ENCODE assay signal across 19 mouse cellular contexts in the genomic region with DNA sequence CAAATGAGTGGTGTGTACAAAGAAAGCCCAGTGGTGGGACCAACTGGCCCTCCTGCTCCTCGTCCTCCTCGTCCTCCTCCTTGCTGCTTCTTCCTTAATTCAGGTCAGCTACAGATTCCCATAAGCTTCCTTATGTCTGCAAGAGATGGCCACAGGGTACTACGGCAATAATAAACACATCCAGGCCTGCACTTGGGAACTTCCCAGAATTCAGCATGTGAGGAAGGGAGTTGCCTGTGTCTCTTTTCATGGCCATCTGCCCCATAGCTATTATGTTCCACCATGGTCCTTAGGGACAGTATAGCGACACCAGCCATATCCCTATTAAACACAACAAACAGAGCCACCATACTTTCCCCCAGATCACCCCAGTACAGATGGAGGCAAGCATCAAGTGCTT. TPM values are rescaled to one million over a fixed set of nuclear protein-coding genes. Genes with fewer than 3 reads are reported as not detected.
DNase-seq lines count a peak whose midpoint lies in the region; ATAC-seq lines count a peak whose summit lies in the region.
"Had no signal": no experiment of that assay in that cellular context is flagged by ENCODE, and none has a peak within 500 bp of the region (broad histone marks: within the 10 kb centered on the region; RNA-seq: fewer than 3 reads in every experiment).

No protein-coding gene starts in this region.

- 0 out of 2 replicates have a peak overlapping the region, but pooled peaks have one; percentile 55 for H3K27ac ChIP-seq in hindbrain, embryonic 13.5 days
- no peak overlapping the region for H3K27ac ChIP-seq in hindbrain, embryonic 16.5 days (ENCODE audit: low read depth, low read length)
- peak overlapping the region; percentile 79 for H3K27ac ChIP-seq in neural tube, embryonic 13.5 days (replicated peaks)
- no peak overlapping the region for H3K27ac ChIP-seq in neural tube, embryonic 15.5 days (replicated peaks)
- H3K27ac ChIP-seq in embryonic facial prominence, embryonic 14.5 days (replicated peaks; ENCODE audit: low read depth, low read length) = no peak overlapping the region; the same call in 1 of the 2 replicates
- H3K27ac ChIP-seq: heart, embryonic 13.5 days; limb, embryonic 15.5 days; liver, embryonic 15.5 days; macrophage had no signal

- H3K27me3 ChIP-seq in hindbrain, embryonic 13.5 days = no peaks in the 10 kb centered on the region
- no peaks in the 10 kb centered on the region for H3K27me3 ChIP-seq in hindbrain, embryonic 16.5 days (replicated peaks; ENCODE audit: control insufficient read depth, insufficient read depth, low read length)
- no peaks in the 10 kb centered on the region for H3K27me3 ChIP-seq in neural tube, embryonic 13.5 days
- no peaks in the 10 kb centered on the region for H3K27me3 ChIP-seq in neural tube, embryonic 15.5 days (replicated peaks)
- H3K27me3 ChIP-seq in embryonic facial prominence, embryonic 14.5 days (replicated peaks; ENCODE audit: control insufficient read depth, insufficient read depth, low read length) = no peaks in the 10 kb centered on the region
- H3K27me3 ChIP-seq: embryonic facial prominence, embryonic 13.5 days; heart, embryonic 13.5 days; limb, embryonic 15.5 days; liver, embryonic 15.5 days had no signal

- H3K36me3 ChIP-seq in hindbrain, embryonic 13.5 days = peaks cover under 1% of the 10 kb centered on the region; the same call in 1 of the 2 replicates
- no peaks in the 10 kb centered on the region for H3K36me3 ChIP-seq in hindbrain, embryonic 16.5 days (ENCODE audit: control insufficient read depth, insufficient read depth, low read length)
- H3K36me3 ChIP-seq in neural tube, embryonic 13.5 days = no peaks in the 10 kb centered on the region
- 0 out of 2 replicates have a peak, but pooled peaks cover under 1% of the 10 kb centered on the region for H3K36me3 ChIP-seq in neural tube, embryonic 15.5 days
- no peaks in the 10 kb centered on the region for H3K36me3 ChIP-seq in embryonic facial prominence, embryonic 14.5 days (ENCODE audit: control insufficient read depth, insufficient read depth, low read length)
- H3K36me3 ChIP-seq: embryonic facial prominence, embryonic 13.5 days; G1E; limb, embryonic 15.5 days; liver, embryonic 15.5 days had no signal

- 0 out of 2 replicates have a peak, but pooled peaks cover 3% of the 10 kb centered on the region for H3K9me3 ChIP-seq in hindbrain, embryonic 13.5 days
- no peaks in the 10 kb centered on the region for H3K9me3 ChIP-seq in hindbrain, embryonic 16.5 days (ENCODE audit: control insufficient read depth, low read length)
- no peaks in the 10 kb centered on the region for H3K9me3 ChIP-seq in neural tube, embryonic 13.5 days
- no peaks in the 10 kb centered on the region for H3K9me3 ChIP-seq in neural tube, embryonic 15.5 days (replicated peaks)
- H3K9me3 ChIP-seq in embryonic facial prominence, embryonic 14.5 days (ENCODE audit: control insufficient read depth, low read length) = 0 out of 2 replicates have a peak, but pooled peaks cover 4% of the 10 kb centered on the region
- H3K9me3 ChIP-seq: embryonic facial prominence, embryonic 13.5 days; heart, embryonic 13.5 days; limb, embryonic 15.5 days; liver, embryonic 15.5 days had no signal

- H3K4me3 ChIP-seq in hindbrain, embryonic 13.5 days = no peak overlapping the region
- no peak overlapping the region for H3K4me3 ChIP-seq in hindbrain, embryonic 16.5 days (ENCODE audit: low read length)
- no peak overlapping the region for H3K4me3 ChIP-seq in neural tube, embryonic 13.5 days
- no peak overlapping the region for H3K4me3 ChIP-seq in neural tube, embryonic 15.5 days (replicated peaks)
- no peak overlapping the region for H3K4me3 ChIP-seq in embryonic facial prominence, embryonic 14.5 days (ENCODE audit: low read depth, low read length)
- H3K4me3 ChIP-seq: embryonic facial prominence, embryonic 13.5 days; heart, embryonic 13.5 days; limb, embryonic 15.5 days; liver, embryonic 15.5 days had no signal

- WGBS in hindbrain, embryonic 13.5 days = 58% methylated on average over 4 of the region's 4 CpGs
- 45% methylated on average over 4 of the region's 4 CpGs for WGBS in hindbrain, embryonic 16.5 days
- 59% methylated on average over 4 of the region's 4 CpGs for WGBS in neural tube, embryonic 13.5 days
- WGBS in neural tube, embryonic 15.5 days = 50% methylated on average over 4 of the region's 4 CpGs
- WGBS in embryonic facial prominence, embryonic 14.5 days = 59% methylated on average over 4 of the region's 4 CpGs

- H3K9ac ChIP-seq in hindbrain, embryonic 13.5 days = no peak overlapping the region
- no peak overlapping the region for H3K9ac ChIP-seq in hindbrain, embryonic 16.5 days (ENCODE audit: low read depth, low read length)
- no peak overlapping the region for H3K9ac ChIP-seq in neural tube, embryonic 13.5 days
- no peak overlapping the region for H3K9ac ChIP-seq in neural tube, embryonic 15.5 days (replicated peaks)
- no peak overlapping the region for H3K9ac ChIP-seq in embryonic facial prominence, embryonic 14.5 days (ENCODE audit: low read depth, low read length)
- H3K9ac ChIP-seq: embryonic facial prominence, embryonic 13.5 days; heart, embryonic 13.5 days; limb, embryonic 15.5 days; liver, embryonic 15.5 days had no signal

- ATAC-seq in cerebellum, adult (ENCODE audit: insufficient number of reproducible peaks, low FRiP score, low TSS enrichment) = no peak
- no peak for ATAC-seq in hindbrain, embryonic 13.5 days (ENCODE audit: low FRiP score)
- no peak for ATAC-seq in hindbrain, embryonic 16.5 days
- ATAC-seq in neural tube, embryonic 13.5 days (ENCODE audit: low read depth) = no peak
- no peak for ATAC-seq in neural tube, embryonic 15.5 days (ENCODE audit: low FRiP score)
- 0 out of 2 replicates have a peak, but pooled peaks have one; percentile 16 for ATAC-seq in embryonic facial prominence, embryonic 14.5 days (ENCODE audit: low read depth)
- ATAC-seq: activated CD4-positive, CD25-positive, alpha-beta regulatory T cell, adult 4 months; inflammation-experienced regulatory T-cells, adult 6 months had no signal

- no peak overlapping the region for H3K4me2 ChIP-seq in hindbrain, embryonic 13.5 days
- H3K4me2 ChIP-seq in hindbrain, embryonic 16.5 days (ENCODE audit: low read length) = no peak overlapping the region
- no peak overlapping the region for H3K4me2 ChIP-seq in neural tube, embryonic 13.5 days
- no peak overlapping the region for H3K4me2 ChIP-seq in neural tube, embryonic 15.5 days
- no peak overlapping the region for H3K4me2 ChIP-seq in embryonic facial prominence, embryonic 14.5 days (ENCODE audit: low read depth, low read length)
- H3K4me2 ChIP-seq: embryonic facial prominence, embryonic 13.5 days; heart, embryonic 13.5 days; limb, embryonic 15.5 days; liver, embryonic 15.5 days had no signal

- DNase-seq in cerebellum, adult 18-20 months = peak; percentile 28 to 31
- peak; percentile 11 for DNase-seq in embryonic facial prominence, embryonic 14.5 days (ENCODE audit: low spot score)
- DNase-seq in frontal cortex, postnatal 36 days (ENCODE audit: low spot score in 2 of 2) = no peak
- DNase-seq: adrenal gland, postnatal 14 days; kidney, adult 2 months; kidney, postnatal 10 days had no signal

- H3K4me1 ChIP-seq in hindbrain, embryonic 13.5 days (replicated peaks) = peaks cover 29% of the 10 kb centered on the region
- peaks cover 9% of the 10 kb centered on the region for H3K4me1 ChIP-seq in hindbrain, embryonic 16.5 days (ENCODE audit: control insufficient read depth, insufficient read depth, low read depth, low read length)
- peaks cover 44% of the 10 kb centered on the region for H3K4me1 ChIP-seq in neural tube, embryonic 13.5 days (replicated peaks)
- peaks cover 27% of the 10 kb centered on the region for H3K4me1 ChIP-seq in neural tube, embryonic 15.5 days
- H3K4me1 ChIP-seq in embryonic facial prominence, embryonic 14.5 days (ENCODE audit: control insufficient read depth, insufficient read depth, low read length) = 0 out of 2 replicates have a peak, but pooled peaks cover 5% of the 10 kb centered on the region
- H3K4me1 ChIP-seq: limb, embryonic 15.5 days had no signal

RNA-seq across cellular contexts. Expression of a gene that starts 15.5 kb away (rescaled TPM):
- 2.0 and 2.2 TPM in 2 replicates for polyA plus RNA-seq in hindbrain, embryonic 13.5 days (2015; fragmentation: Nextera tagmentation; extraction: Ambion mirVana)
- polyA plus RNA-seq in hindbrain, embryonic 16.5 days (2015; fragmentation: Nextera tagmentation; extraction: Ambion mirVana) = 2.2 and 2.4 TPM in 2 replicates
- 1.8 and 2.0 TPM in 2 replicates for polyA plus RNA-seq in neural tube, embryonic 13.5 days (2015; fragmentation: Nextera tagmentation; extraction: Ambion mirVana)
- 1.9 and 2.7 TPM in 2 replicates for polyA plus RNA-seq in neural tube, embryonic 15.5 days (2015; fragmentation: Nextera tagmentation; extraction: Ambion mirVana)
- polyA plus RNA-seq in embryonic facial prominence, embryonic 14.5 days (2014; fragmentation: Nextera tagmentation; extraction: Ambion mirVana) = 1.2 and 1.8 TPM in 2 replicates

Comparison
In these comparisons a context has a peak if more than half of its experiments do, and no peak if none do; other contexts are left out.
1. H3K27ac ChIP-seq: peak in hindbrain, embryonic 13.5 days (single experiment) and neural tube, embryonic 13.5 days (single experiment); none in hindbrain, embryonic 16.5 days (single experiment), neural tube, embryonic 15.5 days (single experiment) and embryonic facial prominence, embryonic 14.5 days (single experiment).
2. DNase-seq: peak in cerebellum, adult 18-20 months (2 of 2) and embryonic facial prominence, embryonic 14.5 days (single experiment); none in frontal cortex, postnatal 36 days (0 of 2).